Mouse (Mus musculus) frontal cortex, adult (tissue): ENCODE data around the gene Ttk.

Experiments used
- ATAC-seq: cut with Nextera tagmentation; 2 replicates; pipeline ENCODE4 v1.9.2; 2017; ENCODE audit warnings: mild to moderate bottlenecking, moderate library complexity, mixed read lengths; ENCODE audit not compliant: low TSS enrichment

Ttk gene

GRCm38 (mm10) chr9:83833811-83834747 is at the start of gene Ttk:
Gene Ttk, plus strand, starts transcription at chr9:83834689.
- peak; percentile 99 for ATAC-seq

DNA sequence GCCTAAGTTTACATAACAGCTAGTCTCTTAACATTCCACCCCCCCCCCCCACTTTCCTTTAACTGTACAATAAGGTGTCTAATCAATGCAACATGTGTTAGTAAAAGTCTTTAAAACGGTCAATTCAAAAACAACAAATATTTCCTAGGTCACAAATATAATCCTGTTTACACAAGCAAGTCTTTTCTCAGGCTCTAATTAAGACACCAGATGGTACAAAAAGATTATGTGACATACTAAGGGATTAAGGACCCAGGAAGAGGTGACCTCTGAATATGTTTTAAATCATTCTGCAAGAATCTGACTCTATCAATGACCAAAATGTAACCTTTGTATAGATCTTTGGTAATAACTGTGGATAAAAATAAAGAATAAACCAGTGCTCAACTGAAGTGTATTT is 49.0 kb upstream of the Ttk start:
- ATAC-seq, result no peak

DNA sequence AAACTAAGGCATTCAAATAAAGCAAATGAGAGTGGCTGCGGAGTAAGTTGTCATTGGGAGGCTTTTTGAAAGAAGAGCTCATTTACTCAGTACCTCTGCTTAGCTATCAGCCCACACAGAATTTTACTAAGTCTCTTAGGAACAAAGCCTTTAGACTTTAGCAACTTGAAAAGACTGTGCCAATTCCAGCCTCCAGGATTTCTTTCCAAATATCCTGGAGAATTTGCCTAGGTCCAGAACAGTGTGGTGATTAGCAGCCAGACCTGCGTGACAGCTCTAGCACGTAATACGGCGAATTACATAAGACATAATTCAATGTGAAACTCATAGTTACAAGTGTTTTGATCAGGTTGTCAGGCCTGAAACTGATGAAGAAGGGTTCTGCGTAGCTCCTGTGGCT is 45.2 kb upstream of the Ttk start:
- peak; percentile 79 for ATAC-seq

GRCm38 (mm10) chr9:83796875-83797274 is 37.6 kb upstream of the Ttk start:
- peak; percentile 88 for ATAC-seq

DNA sequence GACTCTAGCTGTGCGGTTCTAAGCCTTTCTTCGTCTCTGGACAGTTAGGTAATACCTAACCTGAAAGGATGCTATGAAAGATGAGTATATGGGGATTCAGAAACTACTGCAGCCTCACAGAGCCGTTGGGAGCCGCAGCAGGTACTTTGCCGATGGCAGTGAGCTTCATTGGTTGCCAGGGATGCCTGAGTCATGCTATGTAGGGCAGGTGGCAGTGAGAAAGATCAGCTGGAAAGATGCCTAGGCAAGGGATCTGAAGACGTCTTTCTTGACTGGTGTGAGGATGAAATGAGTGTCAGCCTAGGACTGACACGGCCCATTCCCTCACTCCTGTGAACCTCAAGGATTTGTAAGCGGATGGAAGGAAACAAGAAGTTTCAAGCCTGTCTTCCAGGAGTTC is 36.6 kb upstream of the Ttk start:
- peak; percentile 63 for ATAC-seq

DNA sequence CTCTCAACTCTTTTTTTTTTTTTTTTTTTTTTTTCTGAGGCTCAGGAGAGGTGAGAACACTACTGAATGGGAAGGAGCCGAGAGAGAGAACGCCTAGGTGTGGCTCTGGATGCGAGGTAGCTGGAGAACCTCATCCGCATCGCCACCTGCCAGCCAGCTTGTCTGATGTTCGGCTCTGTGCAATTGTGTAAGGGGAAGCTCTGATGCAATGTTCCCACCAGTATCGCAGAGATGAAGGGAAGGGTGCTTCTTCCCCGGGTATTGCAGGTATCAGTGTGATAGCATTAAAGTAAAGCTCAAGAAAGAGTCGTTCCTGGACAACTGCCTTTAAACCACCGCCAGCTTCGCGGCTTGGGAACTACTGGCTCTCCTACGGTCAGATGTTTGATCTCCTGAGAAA is 30.1 kb upstream of the Ttk start:
- ATAC-seq, result 0 out of 2 replicates have a peak, but pooled peaks have one; percentile 2

DNA sequence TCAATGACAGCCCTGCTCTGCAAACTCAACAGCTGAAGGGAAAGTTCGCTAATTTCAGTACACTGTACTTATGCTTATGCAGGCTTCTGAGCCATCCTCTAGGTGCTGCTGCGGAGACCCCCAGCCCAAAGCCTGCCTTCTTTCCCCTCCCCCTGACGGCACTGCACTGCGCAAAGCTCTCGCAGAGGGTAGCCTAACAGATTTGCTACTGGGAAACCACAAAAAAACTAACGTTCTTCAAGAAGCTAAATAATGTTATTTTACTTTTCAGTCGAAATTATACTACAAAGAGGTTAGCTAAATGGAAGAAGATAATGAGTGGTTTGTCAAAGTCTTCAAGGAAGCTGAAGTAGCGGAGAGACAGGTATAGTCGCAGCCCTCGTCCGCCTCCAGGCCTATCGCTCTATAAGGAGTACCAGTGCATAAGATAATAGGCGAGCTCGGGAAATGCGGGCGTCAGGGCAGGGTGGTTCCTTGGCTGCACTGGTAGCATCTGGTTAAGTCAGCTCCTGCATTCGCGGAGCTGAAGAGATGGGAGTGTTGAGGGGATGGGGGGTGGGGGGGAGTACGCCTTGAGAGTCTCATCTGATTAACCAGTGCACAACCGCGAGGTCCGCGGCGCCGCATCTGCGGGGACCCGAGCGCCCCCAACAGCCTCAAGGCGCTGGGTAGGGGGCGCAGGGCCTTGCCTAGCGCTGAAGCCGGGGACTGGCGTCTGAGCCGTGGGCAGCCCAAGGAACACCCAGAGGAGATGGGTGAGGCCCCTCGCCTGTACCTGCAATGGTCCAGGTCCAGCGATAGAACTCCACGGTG is 29.1 kb upstream of the Ttk start:
- ATAC-seq, result peak; percentile 34

DNA sequence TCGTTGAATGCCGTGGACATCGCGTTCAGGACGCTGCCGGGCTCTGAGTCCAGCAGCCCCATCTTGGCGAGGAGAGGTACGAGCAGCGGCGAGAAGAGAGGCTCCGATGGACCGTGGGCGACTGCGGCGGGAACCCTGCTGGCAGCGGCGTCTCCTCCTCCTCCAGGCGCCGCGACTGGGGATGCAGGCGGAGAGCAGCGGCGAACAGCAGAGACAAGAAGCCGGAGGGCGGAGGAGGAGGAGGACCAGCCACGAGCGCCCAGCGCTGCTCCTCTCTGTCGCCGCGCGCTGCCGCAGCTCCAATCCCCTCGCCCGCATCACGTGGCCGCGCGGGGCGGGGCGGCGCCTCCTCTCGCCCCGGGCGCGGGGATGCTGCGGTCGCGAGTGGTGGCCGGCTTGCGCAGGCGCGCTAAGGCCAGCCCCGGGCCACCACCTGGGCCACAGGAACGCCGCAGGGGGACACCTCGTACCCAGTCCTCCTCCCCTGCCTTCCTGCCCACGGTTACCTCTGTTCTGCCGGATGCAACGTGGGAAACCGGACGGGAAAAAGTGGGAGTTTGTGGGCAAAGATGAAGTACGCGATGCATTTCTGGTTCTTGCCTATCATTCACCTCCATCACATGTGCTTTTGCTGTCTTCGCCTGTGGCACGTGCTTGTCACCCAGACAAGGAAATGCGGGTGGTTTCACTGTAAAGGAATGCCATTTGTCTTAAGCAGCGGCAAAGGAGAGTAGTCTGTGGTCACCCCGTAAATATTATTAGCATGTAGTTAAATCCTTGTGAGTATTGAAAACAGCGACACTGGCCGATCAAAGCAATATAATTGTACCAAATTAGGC is 28.3 kb upstream of the Ttk start, which contains the start of gene Elovl4:
TSS of gene Elovl4 (minus strand) at position 301 of the 839 bp plus-strand sequence.
- ATAC-seq, result peak; percentile 86

- 0 out of 2 replicates have a peak, but pooled peaks have one; percentile 18 for ATAC-seq
Observed at GRCm38 (mm10) chr9:83807562-83807961, 26.9 kb upstream of the Ttk start.

DNA sequence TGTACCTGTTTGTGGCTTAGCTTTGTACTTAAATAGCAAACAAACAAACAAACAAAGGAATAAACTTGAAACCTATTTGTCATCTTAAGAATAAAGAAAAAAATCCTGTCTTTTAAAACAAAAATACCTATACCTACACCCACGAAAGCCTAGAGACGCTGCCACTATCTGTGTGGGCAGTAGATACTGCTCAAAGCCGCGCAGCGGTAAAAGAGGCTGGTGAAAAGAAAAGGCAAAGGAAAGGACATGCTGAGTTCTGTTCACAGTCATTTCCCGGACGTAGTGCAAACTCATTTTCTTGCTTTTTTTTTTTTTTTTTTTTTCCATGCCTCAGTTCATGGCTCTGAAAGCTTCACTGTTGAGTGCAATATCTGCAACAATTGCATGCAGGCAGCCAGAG is 15.3 kb upstream of the Ttk start:
- peak; percentile 92 for ATAC-seq

DNA sequence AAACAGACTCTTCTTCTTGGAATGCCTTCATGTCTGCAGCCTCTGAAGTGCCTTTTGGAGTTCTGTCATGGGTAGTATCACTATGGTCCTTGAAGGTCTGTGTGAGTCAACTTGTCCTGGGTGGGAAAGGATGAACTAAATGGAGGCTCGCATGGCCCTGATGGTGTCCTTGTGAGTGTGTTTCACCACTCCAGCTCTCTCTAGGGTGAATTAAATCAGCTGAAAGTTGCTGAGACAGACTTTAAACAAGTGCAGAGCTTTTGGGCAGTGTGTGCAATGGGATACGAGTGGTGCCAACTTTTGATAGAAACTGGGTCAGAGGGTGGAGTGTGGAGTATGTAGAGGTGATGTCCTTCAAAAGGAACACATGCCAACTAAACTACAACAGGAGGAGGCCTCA is 13.5 kb upstream of the Ttk start:
- no peak for ATAC-seq

DNA sequence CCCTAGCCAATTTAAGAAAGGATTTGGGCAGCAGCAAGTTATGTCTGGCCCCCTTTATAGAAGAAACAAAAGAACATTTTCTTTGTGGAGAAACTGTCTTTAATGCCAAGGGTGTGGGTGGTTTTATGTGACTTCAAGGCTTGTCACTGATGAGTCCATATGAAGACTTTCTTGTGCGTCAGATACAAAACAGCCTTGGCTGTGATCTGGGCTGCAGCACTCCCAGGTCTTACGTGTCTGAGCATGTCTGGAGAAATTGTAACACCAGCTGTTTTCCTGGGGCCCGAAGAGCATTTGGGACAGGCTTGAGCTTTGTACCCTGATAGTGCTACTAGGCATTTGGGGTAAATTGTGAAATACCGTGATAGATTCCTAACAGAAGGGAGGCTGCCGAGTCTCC is 11.6 kb upstream of the Ttk start:
- no peak for ATAC-seq

DNA sequence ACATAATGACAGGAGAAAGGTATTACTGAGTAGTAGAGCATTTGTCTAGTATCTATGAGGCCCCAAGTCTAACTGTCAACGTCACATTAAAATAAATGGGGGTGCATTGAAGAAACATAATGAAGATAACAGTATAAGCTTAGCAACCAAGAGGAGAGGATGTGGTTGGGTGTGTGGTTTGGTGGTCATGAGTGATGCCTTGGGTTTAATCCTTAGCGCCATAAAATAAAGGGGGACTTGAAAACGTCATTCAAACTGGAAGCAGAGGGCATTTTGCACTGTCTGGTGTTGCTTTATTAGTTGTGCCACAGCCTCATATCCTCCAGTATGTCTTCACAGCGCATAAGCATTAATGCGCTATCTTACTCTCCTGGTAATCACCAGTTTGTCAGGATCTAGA is 4.6 kb upstream of the Ttk start:
- ATAC-seq, result no peak

DNA sequence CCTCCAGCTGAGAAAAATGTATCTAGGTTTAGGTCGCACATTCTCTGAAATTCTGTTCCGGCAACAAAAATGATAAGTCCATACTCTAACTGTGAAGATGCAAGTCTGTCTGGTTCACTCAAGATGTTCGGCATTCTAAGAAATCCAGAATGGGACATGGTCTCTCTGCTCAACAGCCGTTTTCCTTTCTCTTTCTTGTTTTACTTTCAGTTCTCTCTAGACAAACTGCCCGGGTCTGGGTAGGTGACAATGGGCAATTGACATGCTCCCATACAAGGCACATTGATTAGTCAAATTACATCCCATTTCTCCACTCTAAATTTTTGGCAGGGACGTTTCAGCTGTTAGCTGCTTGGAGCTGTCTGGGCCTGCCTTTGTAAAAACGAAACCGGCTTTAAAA is 3.3 kb upstream of the Ttk start:
- no peak for ATAC-seq

GRCm38 (mm10) chr9:83834748-83835313 is 342 bp downstream of the Ttk start:
- no peak for ATAC-seq

DNA sequence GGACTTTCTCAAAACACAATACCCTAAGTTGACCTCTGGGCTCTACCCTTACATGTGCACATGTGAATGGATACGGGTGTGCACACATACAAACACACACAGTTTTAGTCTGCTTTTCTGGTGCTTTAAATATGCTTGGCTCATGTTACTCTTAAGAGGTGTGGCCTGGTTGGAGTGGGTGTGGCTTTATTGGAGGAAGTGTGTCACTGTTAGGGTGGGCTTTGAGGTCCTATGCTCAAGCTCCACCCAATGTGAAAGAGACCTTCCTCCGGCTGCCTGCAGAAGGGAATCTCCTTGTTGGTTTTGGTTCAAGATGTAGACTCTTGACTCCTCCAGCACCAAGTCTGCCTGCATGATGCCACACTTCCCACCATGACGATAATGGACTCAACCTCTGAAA is 18.0 kb downstream of the Ttk start:
- ATAC-seq, result no peak

DNA sequence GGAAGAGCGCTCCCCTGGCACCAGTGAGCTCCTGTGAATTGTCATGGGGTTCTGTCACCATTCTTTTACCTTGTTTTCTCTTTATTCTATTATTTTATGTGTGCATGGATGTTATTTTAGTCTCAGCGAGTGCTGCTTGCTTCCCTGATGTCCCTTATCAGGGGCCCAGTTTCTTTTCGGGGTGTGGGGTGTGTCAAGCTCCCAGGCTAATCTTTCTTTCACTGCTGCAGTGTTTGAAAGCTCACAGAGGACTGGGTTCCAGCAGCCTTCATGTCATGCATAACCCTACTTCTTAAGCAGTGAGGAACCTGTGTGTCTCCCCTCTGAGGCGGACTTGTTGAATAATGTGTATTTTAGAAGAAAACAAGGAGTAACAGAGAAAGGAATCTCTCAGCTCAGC is 30.7 kb downstream of the Ttk start:
- ATAC-seq, result no peak

GRCm38 (mm10) chr9:83882191-83882590 is 47.7 kb downstream of the Ttk start:
- no peak for ATAC-seq

DNA sequence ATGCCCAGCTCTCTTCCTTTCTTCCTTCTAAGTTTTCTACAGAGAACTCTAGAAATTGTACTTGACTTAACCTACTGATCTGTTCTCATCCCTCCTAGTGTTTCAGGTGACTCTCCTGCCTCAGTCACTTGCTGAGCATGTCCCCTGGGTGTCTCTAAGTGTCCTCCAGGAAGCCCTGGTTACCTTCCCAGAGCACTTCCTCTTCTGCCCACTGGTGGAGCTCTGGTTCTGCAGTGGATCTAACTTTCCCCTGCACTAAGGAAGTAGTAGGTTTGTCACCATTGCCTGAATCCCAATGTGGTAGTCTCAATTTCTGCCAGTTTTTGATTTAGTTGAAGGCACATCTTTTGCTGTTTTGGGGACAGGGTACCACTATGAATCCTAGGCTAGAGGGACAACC is 51.7 kb downstream of the Ttk start:
- no peak for ATAC-seq

GRCm38 (mm10) chr9:83888214-83888613 is 53.7 kb downstream of the Ttk start:
- ATAC-seq, result peak; percentile 67; the same call in 1 of the 2 replicates

- no peak for ATAC-seq
Observed at GRCm38 (mm10) chr9:83893073-83893472, 58.6 kb downstream of the Ttk start.
